Mouse (Mus musculus): Measurements from ENCODE around the gene Pptc7. TPM values are rescaled to one million over a fixed set of nuclear protein-coding genes. Genes with fewer than 3 reads are reported as not detected.

Pptc7 gene
- polyA plus RNA-seq, 1 experiment from 2014 or later = 9.2 TPM

Other genes with a start within 250 kb of the Pptc7 start
- 3.0 and 3.7 TPM in 2 replicates for gene Cux2, start 234.3 kb upstream of the Pptc7 start, polyA plus RNA-seq (2014; fragmentation: Nextera tagmentation; extraction: Ambion mirVana)
- 3.4 TPM in 1 of 2 replicates, not detected in the other for gene Myl2, start 183.4 kb upstream of the Pptc7 start, polyA plus RNA-seq (2014; fragmentation: Nextera tagmentation; extraction: Ambion mirVana)
- gene Ccdc63, start 143.5 kb upstream of the Pptc7 start, polyA plus RNA-seq (2014; fragmentation: Nextera tagmentation; extraction: Ambion mirVana) = 0.04 TPM in 1 of 2 replicates, not detected in the other
- gene Ppp1cc, start 126.1 kb upstream of the Pptc7 start, polyA plus RNA-seq (2014; fragmentation: Nextera tagmentation; extraction: Ambion mirVana) = 314 and 346 TPM in 2 replicates
- 6.0 and 8.5 TPM in 2 replicates for gene Hvcn1, start 77.6 kb upstream of the Pptc7 start, polyA plus RNA-seq (2014; fragmentation: Nextera tagmentation; extraction: Ambion mirVana)
- 3.6 and 4.0 TPM in 2 replicates for gene Tctn1, start 19.9 kb upstream of the Pptc7 start, polyA plus RNA-seq (2014; fragmentation: Nextera tagmentation; extraction: Ambion mirVana)
- gene Rad9b, start 69.9 kb downstream of the Pptc7 start, polyA plus RNA-seq (2014; fragmentation: Nextera tagmentation; extraction: Ambion mirVana) = 10.8 and 11.6 TPM in 2 replicates
- 169 and 180 TPM in 2 replicates for gene Vps29, start 70.0 kb downstream of the Pptc7 start, polyA plus RNA-seq (2014; fragmentation: Nextera tagmentation; extraction: Ambion mirVana)
- gene Gpn3, start 87.5 kb downstream of the Pptc7 start, polyA plus RNA-seq (2014; fragmentation: Nextera tagmentation; extraction: Ambion mirVana) = 86.2 and 89.3 TPM in 2 replicates
- gene Fam216a, start 88.0 kb downstream of the Pptc7 start, polyA plus RNA-seq (2014; fragmentation: Nextera tagmentation; extraction: Ambion mirVana) = 99.6 and 107 TPM in 2 replicates
- 45.4 and 52.0 TPM in 2 replicates for gene Arpc3, start 107.5 kb downstream of the Pptc7 start, polyA plus RNA-seq (2014; fragmentation: Nextera tagmentation; extraction: Ambion mirVana)
- 33.9 and 39.2 TPM in 2 replicates for gene Anapc7, start 137.3 kb downstream of the Pptc7 start, polyA plus RNA-seq (2014; fragmentation: Nextera tagmentation; extraction: Ambion mirVana)
- gene Atp2a2, start 217.9 kb downstream of the Pptc7 start, polyA plus RNA-seq (2014; fragmentation: Nextera tagmentation; extraction: Ambion mirVana) = 36.7 and 43.6 TPM in 2 replicates

Data from limb, embryonic 11.5 days (tissue).